ENCODE assay signal across 8 mouse cellular contexts in genomic region chr14:106500344-106501135, GRCm38 (mm10).
DNase-seq lines count a peak whose midpoint lies in the region; ATAC-seq lines count a peak whose summit lies in the region.

No protein-coding gene starts in this region.

- DNase-seq in CD4-positive, CD25-positive, alpha-beta regulatory T cell, adult 2 months (ENCODE audit: low read depth, low spot score) = peak; percentile 3
- DNase-seq in right cerebral cortex, adult 18-20 months = peak; percentile 30
- DNase-seq in right cerebral cortex, postnatal 14 days = no peak
- peak; percentile 5 for DNase-seq in gonadal fat pad, adult 2 months (ENCODE audit: low read depth)
- peak; percentile 41 for DNase-seq in layer of hippocampus, adult 11-12 months (ENCODE audit: low spot score)
- DNase-seq in midbrain, embryonic 14.5 days = peak; percentile 92
- DNase-seq in gastrocnemius, adult 8-10 months (ENCODE audit: low spot score in 2 of 2) = no peak

- no peaks in the 10 kb centered on the region for H3K9me3 ChIP-seq in midbrain, embryonic 14.5 days (ENCODE audit: control insufficient read depth, low read length)

- ATAC-seq in CD4-positive, CD25-positive, alpha-beta regulatory T cell, adult 4 months = no peak
- ATAC-seq in midbrain, embryonic 14.5 days (ENCODE audit: low FRiP score, low TSS enrichment) = peak; percentile 53; the same call in 1 of the 2 replicates

- H3K4me2 ChIP-seq in midbrain, embryonic 14.5 days (ENCODE audit: low read length) = peak overlapping the region; percentile 52

- H3K36me3 ChIP-seq in midbrain, embryonic 14.5 days (ENCODE audit: control insufficient read depth, insufficient read depth, low read length) = no peaks in the 10 kb centered on the region

- H3K27me3 ChIP-seq in midbrain, embryonic 14.5 days (ENCODE audit: control insufficient read depth, insufficient read depth, low read length) = no peaks in the 10 kb centered on the region

- no peak overlapping the region; the same call in 1 of the 2 replicates for H3K9ac ChIP-seq in midbrain, embryonic 14.5 days (replicated peaks; ENCODE audit: low read length)

- no peak overlapping the region; the same call in 1 of the 2 replicates for H3K4me3 ChIP-seq in midbrain, embryonic 14.5 days (replicated peaks; ENCODE audit: low read depth, low read length)

- no peaks in the 10 kb centered on the region for H3K4me1 ChIP-seq in midbrain, embryonic 14.5 days (ENCODE audit: control insufficient read depth, insufficient read depth, low read length)

- 31% methylated on average over 19 of the region's 19 CpGs for WGBS in midbrain, embryonic 14.5 days

- H3K27ac ChIP-seq in midbrain, embryonic 14.5 days (replicated peaks; ENCODE audit: low read depth, low read length) = no peak overlapping the region

Comparison
In these comparisons a context has a peak if more than half of its experiments do, and no peak if none do; other contexts are left out.
1. DNase-seq: peak in CD4-positive, CD25-positive, alpha-beta regulatory T cell, adult 2 months (single experiment), right cerebral cortex, adult 18-20 months (single experiment), gonadal fat pad, adult 2 months (single experiment), layer of hippocampus, adult 11-12 months (single experiment) and midbrain, embryonic 14.5 days (single experiment); none in right cerebral cortex, postnatal 14 days (single experiment) and gastrocnemius, adult 8-10 months (0 of 2).